Mouse (Mus musculus): ENCODE results near the gene Pkn2. TPM values are rescaled to one million over a fixed set of nuclear protein-coding genes. Genes with fewer than 3 reads are reported as not detected.
A peak's percentile ranks its signal among the peaks of the same experiment; 100 is the strongest.

Pkn2 gene
- total RNA-seq (2022) = 10 to 100 TPM; 46.9 to 58.3 (median 49.8) TPM

DNA sequence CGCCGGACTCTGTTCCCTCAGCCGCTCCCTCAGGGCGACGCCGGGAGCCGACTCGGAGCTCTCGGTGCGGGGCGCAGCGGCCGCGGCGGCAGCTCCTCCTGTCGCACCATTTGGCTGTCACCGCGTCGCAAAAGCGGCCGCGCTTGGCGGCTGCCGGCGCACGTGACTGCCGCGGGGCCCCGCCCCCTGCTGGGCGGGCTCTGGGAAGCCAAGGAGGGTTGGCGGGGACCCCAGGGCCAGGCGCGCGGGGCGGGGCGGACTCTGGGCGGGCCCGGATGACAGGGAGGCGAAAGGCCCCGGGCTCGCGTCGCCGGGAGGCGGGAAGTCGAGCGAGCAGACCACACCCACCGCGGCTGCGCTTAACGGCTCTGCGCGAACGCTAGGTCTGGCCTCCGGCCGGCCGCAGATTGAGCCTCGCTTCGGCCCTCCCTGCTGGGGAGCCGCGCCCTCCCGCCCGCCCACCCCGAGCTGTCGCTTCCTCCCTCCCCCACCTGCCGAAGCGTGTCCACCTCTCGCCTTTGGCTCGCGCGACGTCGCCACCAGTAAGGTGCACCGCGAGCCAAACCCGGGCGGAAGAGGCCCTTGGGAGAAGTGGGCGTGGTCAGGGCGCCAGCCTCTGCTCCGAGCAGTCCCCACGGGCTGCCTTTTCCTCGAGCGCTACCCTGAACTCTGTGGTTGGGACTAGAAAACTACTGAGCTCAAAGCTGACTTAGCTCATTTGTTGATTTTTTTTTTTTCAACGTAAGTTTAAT is at the start of gene Pkn2:
TSS of gene Pkn2 (minus strand) at position 133 of the 752 bp plus-strand sequence.
- peak; percentile 99 for DNase-seq (ENCODE audit: low spot score in 2 of 2)

- DNase-seq (ENCODE audit: low spot score in 2 of 2) = no peak
These were observed 48.1 kb upstream of the Pkn2 start for GRCm38 (mm10) chr3:142929906-142930305.

DNA sequence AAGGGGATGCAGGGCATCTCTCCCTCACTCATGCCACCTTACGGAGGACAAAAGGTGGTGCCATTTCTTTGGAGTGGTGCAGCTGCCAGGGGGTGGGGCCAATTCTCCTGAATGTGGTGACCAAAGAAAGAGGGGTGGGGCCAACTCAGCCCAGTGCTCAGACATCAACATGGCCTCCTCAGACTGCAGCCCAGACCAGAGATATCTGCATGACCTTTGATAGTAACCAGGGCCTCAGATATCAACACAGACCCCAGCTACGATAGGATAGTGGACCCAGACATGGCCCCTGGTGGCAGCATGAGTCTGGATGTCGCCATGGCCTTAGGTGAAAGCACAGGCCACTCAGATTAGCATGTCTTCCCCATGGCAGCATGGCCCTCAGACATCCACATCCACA is 45.5 kb upstream of the Pkn2 start:
- DNase-seq (ENCODE audit: low spot score in 2 of 2) = no peak

DNA sequence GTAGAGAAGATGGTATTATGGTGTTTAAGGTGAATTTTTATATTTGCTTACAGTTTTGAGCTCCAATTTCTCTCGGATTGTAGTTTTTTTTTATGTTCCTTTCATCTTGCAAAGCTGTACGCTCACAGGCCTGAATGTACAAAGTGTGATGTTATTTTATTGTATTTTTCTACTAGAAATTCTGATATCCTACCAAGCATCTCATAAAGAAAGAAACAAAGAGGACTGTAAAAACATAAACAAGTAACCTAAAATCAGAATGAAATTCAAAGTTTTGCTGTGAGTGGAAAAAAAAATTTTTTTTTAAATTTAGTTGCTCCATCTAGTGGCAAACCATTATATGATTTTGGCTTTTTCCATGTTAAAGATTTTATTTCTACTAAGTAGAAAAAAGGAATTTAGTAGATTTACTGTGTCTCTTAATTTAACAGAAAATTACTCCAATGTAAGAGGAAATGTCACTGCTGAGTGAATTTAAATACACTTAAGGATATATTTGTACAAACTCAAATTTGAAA is 43.1 kb upstream of the Pkn2 start:
- DNase-seq (ENCODE audit: low spot score in 2 of 2) = no peak

DNA sequence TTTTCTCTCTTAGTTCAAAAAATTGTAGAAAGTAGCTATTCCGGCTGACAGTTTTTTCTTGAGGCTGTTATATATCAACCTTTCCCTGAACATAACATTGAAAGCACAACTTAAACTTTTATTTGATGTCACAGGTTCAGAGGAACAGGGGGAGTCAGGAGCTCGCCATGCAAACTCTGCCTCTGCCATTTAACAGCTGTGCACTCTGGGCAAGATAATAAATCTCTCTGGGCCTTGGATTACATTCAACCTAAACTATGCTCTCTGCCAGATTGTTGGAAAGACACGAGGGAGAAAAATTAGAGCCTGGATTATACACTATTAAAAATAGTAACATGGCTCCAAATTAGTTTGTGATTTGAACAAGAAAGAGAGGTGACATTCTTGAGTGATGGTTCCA is 37.3 kb upstream of the Pkn2 start:
- DNase-seq (ENCODE audit: low spot score in 2 of 2) = no peak

GRCm38 (mm10) chr3:142917760-142918439 is 36.1 kb upstream of the Pkn2 start:
- no peak for DNase-seq (ENCODE audit: low spot score in 2 of 2)

DNA sequence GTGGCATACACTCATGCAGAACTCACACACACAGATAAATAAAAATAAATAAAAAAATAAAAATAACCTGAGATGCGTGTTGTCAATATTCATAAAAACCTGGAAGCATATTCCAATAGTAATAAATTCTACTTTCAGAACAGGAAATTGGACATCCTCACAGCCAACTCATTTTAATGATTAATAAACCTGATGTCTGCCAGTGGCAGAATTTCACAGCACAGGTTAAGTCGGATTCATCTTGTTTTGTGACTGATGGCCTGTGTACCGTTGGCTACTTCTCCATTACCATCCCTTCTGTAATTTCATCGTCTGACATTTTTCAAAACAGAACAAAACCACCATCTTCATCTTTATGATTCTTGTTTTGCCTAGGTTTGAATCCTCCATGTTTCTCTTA is 35.4 kb upstream of the Pkn2 start:
- DNase-seq (ENCODE audit: low spot score in 2 of 2) = no peak

DNA sequence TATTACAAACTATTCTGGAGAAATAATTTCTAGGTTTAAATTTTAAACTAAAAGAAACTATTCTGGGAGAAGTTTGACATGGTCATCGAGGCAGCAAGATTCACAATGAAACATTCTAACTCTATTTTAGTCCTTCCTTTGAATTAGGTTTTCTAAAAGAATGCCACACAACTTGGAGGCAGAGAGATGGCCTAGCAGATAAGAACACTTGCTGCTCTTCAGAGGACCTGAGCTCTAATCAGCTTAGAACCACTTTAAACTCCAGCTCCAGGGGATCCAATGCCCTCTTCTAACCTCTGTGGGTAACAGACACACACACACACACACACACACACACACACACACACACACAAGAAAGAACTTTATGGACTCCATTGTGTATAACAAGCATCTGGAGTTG is 31.5 kb upstream of the Pkn2 start:
- DNase-seq (ENCODE audit: low spot score in 2 of 2) = no peak

GRCm38 (mm10) chr3:142899683-142900082 is 17.9 kb upstream of the Pkn2 start:
- no peak for DNase-seq (ENCODE audit: low spot score in 2 of 2)

DNA sequence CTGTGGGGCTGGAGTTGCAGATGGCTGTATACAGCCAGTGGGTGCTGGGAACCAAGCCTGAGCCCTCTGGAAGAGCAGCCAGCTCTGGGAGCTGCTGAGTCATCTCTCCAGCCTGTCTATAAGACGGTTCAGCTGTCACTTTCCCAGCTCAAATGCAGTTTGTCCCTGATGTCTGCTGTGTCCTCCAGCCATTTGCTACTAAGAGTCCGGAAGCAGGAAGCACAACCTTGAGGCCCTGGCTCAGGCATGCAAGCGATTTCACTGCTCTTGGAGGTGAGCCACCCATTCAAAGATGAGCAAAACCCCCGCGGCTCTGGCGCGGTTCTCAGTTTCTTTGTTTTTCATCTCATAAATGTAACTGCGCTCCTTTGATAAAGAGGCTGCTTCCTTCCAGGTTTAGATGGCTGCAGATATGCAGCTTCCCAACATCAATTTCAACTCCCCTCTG is 17.2 kb upstream of the Pkn2 start:
- no peak for DNase-seq (ENCODE audit: low spot score in 2 of 2)

- no peak for DNase-seq (ENCODE audit: low spot score in 2 of 2)
These were observed 8.6 kb upstream of the Pkn2 start for GRCm38 (mm10) chr3:142890442-142890841.

DNA sequence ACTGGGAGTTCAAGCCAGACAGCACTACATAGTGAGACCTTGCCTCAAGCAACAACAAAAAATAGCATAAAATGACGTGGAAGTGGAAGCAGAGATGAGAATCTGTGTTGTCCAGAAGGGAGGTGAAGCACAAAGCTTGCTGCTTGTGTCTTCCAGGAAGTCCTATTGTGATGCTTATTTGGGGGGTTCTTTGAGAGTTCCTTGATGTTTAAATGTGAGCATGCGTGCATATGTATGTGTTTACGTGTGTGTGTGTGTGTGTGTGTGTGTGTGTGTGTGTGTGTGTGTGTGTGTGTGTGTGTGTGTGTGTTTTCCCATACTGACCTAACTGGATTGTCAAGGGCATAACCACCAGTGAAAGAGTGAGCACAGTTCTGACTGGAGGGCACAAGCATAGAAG is 5.2 kb upstream of the Pkn2 start:
- DNase-seq (ENCODE audit: low spot score in 2 of 2) = no peak

DNA sequence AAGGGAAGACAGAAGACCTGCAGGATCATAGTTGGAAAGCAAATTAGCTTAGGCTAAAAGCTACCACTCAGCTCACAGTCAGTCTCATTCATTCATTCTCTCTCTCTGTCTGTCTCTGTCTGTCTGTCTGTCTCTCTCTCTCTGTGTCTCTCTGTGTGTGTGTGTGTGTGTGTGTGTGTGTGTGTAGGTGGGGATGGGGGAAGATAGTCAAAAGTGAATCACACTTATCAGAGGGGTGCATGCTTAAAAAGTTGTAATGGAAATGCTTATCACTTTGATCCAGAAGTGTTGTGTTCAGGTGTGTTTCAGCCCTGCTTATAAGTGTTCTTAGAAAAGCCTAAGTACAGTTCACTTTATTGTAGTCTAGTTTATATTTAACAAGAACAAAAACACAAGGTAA is 2.8 kb upstream of the Pkn2 start:
- DNase-seq (ENCODE audit: low spot score in 2 of 2) = no peak

DNA sequence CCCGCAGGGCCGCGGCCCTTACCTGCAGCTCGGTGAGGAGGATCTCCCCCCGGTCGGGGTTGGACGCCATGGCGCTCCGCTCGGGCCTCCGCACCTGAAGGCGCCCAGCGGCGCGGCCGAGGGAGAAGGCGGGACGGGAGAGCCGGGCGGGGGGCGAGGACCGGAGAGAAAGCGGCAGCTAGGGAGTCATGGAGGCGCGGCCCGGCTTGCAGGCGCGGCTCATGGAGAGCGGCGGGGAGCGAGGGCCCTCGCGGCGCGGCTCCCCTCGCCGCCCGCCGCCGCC is 274 bp downstream of the Pkn2 start:
- no peak for DNase-seq (ENCODE audit: low spot score in 2 of 2)

- no peak for DNase-seq (ENCODE audit: low spot score in 2 of 2)
These were observed 815 bp downstream of the Pkn2 start for GRCm38 (mm10) chr3:142880790-142881588.

- DNase-seq (ENCODE audit: low spot score in 2 of 2) = no peak
These were observed 18.6 kb downstream of the Pkn2 start for GRCm38 (mm10) chr3:142863236-142863635.

GRCm38 (mm10) chr3:142856832-142857231 is 25.0 kb downstream of the Pkn2 start:
- DNase-seq (ENCODE audit: low spot score in 2 of 2) = no peak

DNA sequence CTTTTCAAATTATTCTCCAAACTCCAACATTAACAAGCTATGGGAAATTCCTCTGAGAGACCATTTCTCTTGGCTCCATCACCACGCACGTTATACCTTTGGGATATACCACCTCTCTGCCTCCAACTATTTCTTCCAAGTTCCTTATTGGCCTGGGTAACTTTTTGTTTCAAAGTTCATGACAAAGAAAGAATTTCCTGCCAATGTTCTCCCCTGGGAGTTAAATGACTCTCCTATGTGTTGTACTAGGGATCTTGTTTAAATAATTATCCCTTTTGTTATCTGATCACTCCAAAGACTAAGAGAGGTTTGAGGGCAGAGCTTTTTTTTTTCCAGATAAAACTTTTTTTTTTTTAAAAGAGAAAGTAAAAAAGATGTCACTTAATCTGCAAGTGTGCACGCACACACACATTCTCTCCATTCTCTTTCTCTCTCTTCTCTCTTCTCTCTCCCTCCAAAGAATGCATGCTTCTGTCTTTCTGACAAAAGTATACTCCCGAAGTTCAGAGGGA is 25.8 kb downstream of the Pkn2 start:
- DNase-seq (ENCODE audit: low spot score in 2 of 2) = no peak

GRCm38 (mm10) chr3:142852911-142853310 is 28.9 kb downstream of the Pkn2 start:
- DNase-seq (ENCODE audit: low spot score in 2 of 2) = no peak

GRCm38 (mm10) chr3:142851631-142852030 is 30.2 kb downstream of the Pkn2 start:
- DNase-seq (ENCODE audit: low spot score in 2 of 2) = no peak

GRCm38 (mm10) chr3:142839961-142840360 is 41.8 kb downstream of the Pkn2 start:
- DNase-seq (ENCODE audit: low spot score in 2 of 2) = no peak

DNA sequence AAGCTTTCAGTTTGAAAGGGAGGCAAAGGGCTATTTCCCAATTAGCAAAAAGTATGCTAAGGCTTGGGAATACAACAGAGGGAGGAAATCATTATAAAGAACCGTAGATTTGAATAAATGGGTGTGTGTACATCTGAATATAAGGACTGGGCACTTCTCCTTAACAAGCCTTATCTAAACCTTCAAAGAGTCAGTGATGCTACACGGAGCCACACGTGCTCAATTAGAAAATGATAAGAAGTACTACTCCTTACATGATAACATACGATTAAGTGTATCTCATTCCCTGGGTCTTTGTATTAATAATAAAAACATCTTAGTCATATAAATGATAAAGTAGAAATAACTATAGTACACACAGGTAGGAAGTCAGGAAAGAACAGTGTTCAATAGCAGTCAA is 47.0 kb downstream of the Pkn2 start:
- no peak for DNase-seq (ENCODE audit: low spot score in 2 of 2)
